Mouse (Mus musculus): ENCODE results near the gene Flrt1. TPM values are rescaled to one million over a fixed set of nuclear protein-coding genes. Genes with fewer than 3 reads are reported as not detected.

The Flrt1 gene
- total and polyA plus RNA-seq, 3 experiments: not detected

- TF ChIP-seq GABPA (IDR thresholded peaks at IDR 0.05; ENCODE audit: insufficient replicate concordance, low read depth, low read length): no peak
- no peak for TF ChIP-seq ETS1 (conservative IDR thresholded peaks at IDR 0.05; ENCODE audit: low read depth, low read length)
- no peaks in the 10 kb centered on the region for H3K9me3 ChIP-seq (replicated peaks; ENCODE audit: low read length)
Measured at GRCm38 (mm10) chr19:7133436-7133835, 27.9 kb upstream of the Flrt1 start.

GRCm38 (mm10) chr19:7130317-7130716 lies 24.8 kb upstream of the Flrt1 start:
- Histone ChIP-seq H3K79me2 (replicated peaks; ENCODE audit: control insufficient read depth, extremely low read depth, insufficient read depth, poor library complexity, severe bottlenecking) (no peaks in the 10 kb centered on the region), H3K9me3 (replicated peaks; ENCODE audit: low read length) (no peaks in the 10 kb centered on the region), H3K27me3 (replicated peaks) (peaks cover 90% of the 10 kb centered on the region), H3K4me3 (replicated peaks in 1 of 3; ENCODE audit: low read depth in 2 of 3, low read length in 2 of 3, poor library complexity in 1 of 3) (no peak overlapping the region), H3K27ac (ENCODE audit: insufficient read depth, low read depth) (no peak overlapping the region), H3K36me3 (replicated peaks in 1 of 2; ENCODE audit: control insufficient read depth in 1 of 2, insufficient read depth in 1 of 2, low read length in 1 of 2) (no peaks in the 10 kb centered on the region), H3K9ac (ENCODE audit: insufficient read depth, low read depth) (no peak overlapping the region), H3K4me1 (ENCODE audit: control insufficient read depth in 1 of 2, insufficient read depth in 2 of 2) (peaks cover 3 to 9% of the 10 kb centered on the region in 2 experiments; a peak in 2 of 4 replicates), H3K4me2 (ENCODE audit: insufficient read depth, low read depth, poor library complexity, severe bottlenecking) (no peak overlapping the region)
- dilution Hi-C loops (cut with MboI; ENCODE audit: extremely low pct_ligation_motif_present, extremely low pct_unique_long_range_greater_than_20kb, low sequenced_read_pairs): no loop called here
- TF ChIP-seq E2F4 (IDR thresholded peaks at IDR 0.05; ENCODE audit: insufficient replicate concordance, low read depth, low read length): no peak
- no peak for TF ChIP-seq MAFK (IDR thresholded peaks at IDR 0.05; ENCODE audit: insufficient replicate concordance, low read length)
- no peak for TF ChIP-seq NRF1 (IDR thresholded peaks at IDR 0.05; ENCODE audit: low read depth, low read length)
- no peak for TF ChIP-seq TBP (conservative IDR thresholded peaks at IDR 0.05; ENCODE audit: low read depth, low read length)
- no peak for TF ChIP-seq HCFC1 (IDR thresholded peaks at IDR 0.05; ENCODE audit: low read depth, low read length)
- no peak for TF ChIP-seq MXI1 (IDR thresholded peaks at IDR 0.05; ENCODE audit: low read depth, low read length)
- no peak for TF ChIP-seq GABPA (IDR thresholded peaks at IDR 0.05; ENCODE audit: insufficient replicate concordance, low read depth, low read length)
- no peak for TF ChIP-seq TCF12 (IDR thresholded peaks at IDR 0.05; ENCODE audit: low read depth, low read length)
- TF ChIP-seq JUN (IDR thresholded peaks at IDR 0.05; ENCODE audit: insufficient read depth, low read depth, low read length): no peak
- TF ChIP-seq MYC (IDR thresholded peaks at IDR 0.05; ENCODE audit: low read depth, low read length): no peak
- TF ChIP-seq ELF1 (IDR thresholded peaks at IDR 0.05; ENCODE audit: low read depth, low read length): no peak
- no peak for TF ChIP-seq SIN3A (IDR thresholded peaks at IDR 0.05; ENCODE audit: low read length)
- no peak for TF ChIP-seq BHLHE40 (IDR thresholded peaks at IDR 0.05; ENCODE audit: low read depth, low read length)
- TF ChIP-seq IRF4 (IDR thresholded peaks at IDR 0.05; ENCODE audit: low read depth, low read length): no peak
- no peak for TF ChIP-seq RCOR1 (conservative IDR thresholded peaks at IDR 0.05; ENCODE audit: low read depth, low read length)
- in situ Hi-C loops (cut with MboI; ENCODE audit: low pct_ligation_motif_present, low pct_unique_long_range_greater_than_20kb, low sequenced_read_pairs): no loop called here
- DNase-seq (ENCODE audit: extremely low read depth): no peak

More at GRCm38 (mm10) chr19:7133436-7133835, 27.9 kb upstream of the Flrt1 start:
- Histone ChIP-seq H3K27me3 (replicated peaks) (peaks cover 97% of the 10 kb centered on the region), H3K9ac (ENCODE audit: insufficient read depth, low read depth) (no peak overlapping the region), H3K36me3 (replicated peaks in 1 of 2; ENCODE audit: control insufficient read depth in 1 of 2, insufficient read depth in 1 of 2, low read length in 1 of 2) (no peaks in the 10 kb centered on the region), H3K79me2 (replicated peaks; ENCODE audit: control insufficient read depth, extremely low read depth, insufficient read depth, poor library complexity, severe bottlenecking) (no peaks in the 10 kb centered on the region), H3K4me1 (ENCODE audit: control insufficient read depth in 1 of 2, insufficient read depth in 2 of 2) (peaks cover 8 to 11% of the 10 kb centered on the region in 2 experiments; a peak in 3 of 4 replicates), H3K27ac (ENCODE audit: insufficient read depth, low read depth) (no peak overlapping the region), H3K4me3 (replicated peaks in 1 of 3; ENCODE audit: low read depth in 2 of 3, low read length in 2 of 3, poor library complexity in 1 of 3) (no peak overlapping the region), H3K4me2 (ENCODE audit: insufficient read depth, low read depth, poor library complexity, severe bottlenecking) (no peak overlapping the region)
- dilution Hi-C loops (cut with MboI; ENCODE audit: extremely low pct_ligation_motif_present, extremely low pct_unique_long_range_greater_than_20kb, low sequenced_read_pairs): no loop called here
- in situ Hi-C loops (cut with MboI; ENCODE audit: low pct_ligation_motif_present, low pct_unique_long_range_greater_than_20kb, low sequenced_read_pairs): no loop called here
- DNase-seq (ENCODE audit: extremely low read depth): no peak

All from CH12.LX (cell line).